Mouse (Mus musculus): Measurements from ENCODE around the gene Fis1. TPM values are rescaled to one million over a fixed set of nuclear protein-coding genes. Genes with fewer than 3 reads are reported as not detected.

The Fis1 gene
- total RNA-seq (2017) = 101 and 120 TPM in 2 replicates

DNA sequence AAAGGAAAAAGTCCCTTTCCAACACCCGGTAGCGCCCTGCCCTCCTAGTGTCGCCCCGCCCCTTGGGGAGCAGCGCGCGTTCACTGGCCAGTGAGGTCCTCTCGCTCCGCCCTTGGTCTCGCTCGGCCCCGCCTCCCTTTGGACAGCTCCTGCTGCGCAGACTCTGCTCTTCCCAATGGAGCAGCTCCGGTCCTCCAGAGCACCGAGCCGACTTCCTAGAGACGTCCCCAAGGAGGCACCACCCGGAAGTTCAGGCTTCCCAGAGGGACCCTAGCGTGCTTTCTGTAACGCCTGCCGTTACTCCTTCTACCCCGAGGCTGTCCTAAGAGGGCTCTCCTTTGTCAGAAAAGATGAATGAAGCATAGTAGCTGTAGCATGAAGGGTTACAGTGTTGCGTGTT is at the start of gene Fis1:
TSS of gene Fis1 (plus strand) at position 261 of the 400 bp plus-strand sequence.
- ATAC-seq (replicated peaks; ENCODE audit: low read depth, poor library complexity, severe bottlenecking) = peak; percentile 98

DNA sequence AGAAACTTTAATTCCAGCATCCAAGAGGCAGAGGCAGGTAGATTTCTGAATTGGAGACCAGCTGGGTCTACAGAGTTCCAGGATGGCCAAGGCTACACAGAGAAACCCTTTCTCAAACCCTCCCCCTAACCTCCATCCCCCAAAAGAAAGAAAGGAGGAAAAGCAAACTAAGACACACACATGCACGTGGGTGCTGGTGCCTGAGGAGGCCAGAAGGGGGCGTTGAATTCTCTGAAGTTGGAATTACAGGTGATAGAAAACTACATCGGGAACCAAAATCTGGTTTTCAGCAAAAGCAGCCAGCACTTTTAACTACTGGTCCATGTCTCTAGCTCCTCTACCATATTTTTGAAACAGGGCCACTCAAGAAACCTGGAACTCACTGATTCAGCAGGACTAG is 48.5 kb upstream of the Fis1 start:
- no peak for ATAC-seq (replicated peaks; ENCODE audit: low read depth, poor library complexity, severe bottlenecking)

DNA sequence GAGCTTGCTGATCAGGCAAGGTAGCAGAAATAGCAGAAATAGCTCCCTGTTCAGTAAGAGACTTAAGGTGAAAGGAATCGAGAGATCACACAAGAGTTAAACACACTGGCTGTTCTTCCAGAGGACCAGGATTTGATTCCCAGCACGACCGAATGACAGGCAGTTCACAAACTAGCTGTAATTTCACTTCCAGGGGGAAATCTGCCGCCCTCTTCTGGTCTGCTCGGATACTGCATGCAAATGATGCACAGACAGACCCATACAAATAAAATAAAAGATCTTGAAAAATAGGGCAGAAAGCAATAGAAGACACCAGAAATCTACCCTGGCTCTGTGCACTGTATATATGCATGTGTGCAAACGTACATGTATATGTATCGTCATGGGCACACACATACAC is 47.4 kb upstream of the Fis1 start:
- ATAC-seq (replicated peaks; ENCODE audit: low read depth, poor library complexity, severe bottlenecking) = no peak

- no peak for ATAC-seq (replicated peaks; ENCODE audit: low read depth, poor library complexity, severe bottlenecking)
These were observed 45.5 kb upstream of the Fis1 start for GRCm38 (mm10) chr5:136907587-136907986.

- peak; percentile 96 for ATAC-seq (replicated peaks; ENCODE audit: low read depth, poor library complexity, severe bottlenecking)
These were observed 44.9 kb upstream of the Fis1 start, which contains the start of gene Ift22 for GRCm38 (mm10) chr5:136907991-136908857. Ift22 (plus strand) TSS chr5:136908150.

DNA sequence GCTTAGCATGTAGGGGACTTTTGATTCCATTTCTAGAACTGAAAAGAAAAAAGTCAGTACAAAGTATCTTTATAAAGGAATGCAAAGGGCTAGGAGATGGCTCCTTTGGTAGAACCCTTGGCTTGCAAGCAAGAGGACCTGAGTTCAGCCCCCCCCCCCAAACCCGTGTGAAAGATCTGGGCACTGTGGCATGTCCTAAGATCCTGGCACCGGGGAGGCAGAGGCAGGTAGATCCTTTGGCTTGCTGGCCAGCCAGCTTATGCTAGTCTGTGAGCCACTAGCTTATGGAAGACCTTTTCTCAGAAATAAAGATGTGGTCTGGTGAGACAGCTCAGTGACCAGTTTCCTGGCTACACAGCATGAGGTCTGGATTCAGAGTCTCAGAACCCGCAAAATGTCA is 38.9 kb upstream of the Fis1 start:
- no peak for ATAC-seq (replicated peaks; ENCODE audit: low read depth, poor library complexity, severe bottlenecking)

GRCm38 (mm10) chr5:136917613-136918242 is 35.3 kb upstream of the Fis1 start:
- ATAC-seq (replicated peaks; ENCODE audit: low read depth, poor library complexity, severe bottlenecking) = no peak

- peak; percentile 96 for ATAC-seq (replicated peaks; ENCODE audit: low read depth, poor library complexity, severe bottlenecking)
These were observed 34.2 kb upstream of the Fis1 start for GRCm38 (mm10) chr5:136918655-136919472.

DNA sequence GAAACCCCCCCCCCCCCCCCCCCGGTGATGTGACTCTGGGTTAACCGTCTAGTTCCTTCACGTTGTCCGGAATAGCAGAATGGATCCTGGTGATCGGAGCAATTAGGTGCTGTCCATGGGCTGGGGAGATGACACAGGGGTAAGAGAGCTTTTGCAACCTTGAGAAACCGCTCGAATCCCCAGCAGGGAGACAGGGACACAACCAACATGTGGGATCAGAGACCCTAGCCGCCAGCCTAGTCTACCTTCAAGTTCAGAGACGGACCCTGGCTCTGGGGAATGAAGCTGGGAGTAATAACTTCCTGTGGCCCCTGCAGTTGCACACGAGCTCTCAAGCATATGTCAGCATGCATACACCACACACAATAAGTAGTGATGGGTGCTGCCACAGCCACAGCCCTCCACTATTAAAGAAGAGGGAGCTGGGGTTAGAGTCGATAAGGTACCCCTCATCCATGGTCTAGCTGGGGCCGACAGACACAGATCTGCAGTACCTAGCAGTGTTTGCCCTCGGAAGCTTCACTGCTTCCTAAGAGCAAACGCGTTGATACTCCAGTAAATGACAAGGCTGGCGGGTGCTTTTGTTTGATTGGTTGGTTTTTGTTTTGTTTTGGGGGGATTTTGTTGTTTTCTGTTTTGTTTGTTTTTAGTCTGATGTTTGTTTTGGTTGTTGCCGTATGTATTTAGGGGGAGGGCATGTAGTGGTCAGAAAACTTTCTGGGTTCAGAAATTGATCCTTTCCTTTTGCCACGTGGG is 33.4 kb upstream of the Fis1 start:
- ATAC-seq (replicated peaks; ENCODE audit: low read depth, poor library complexity, severe bottlenecking) = 0 out of 2 replicates have a peak, but pooled peaks have one; percentile 19

GRCm38 (mm10) chr5:136922830-136923229 is 30.2 kb upstream of the Fis1 start:
- ATAC-seq (replicated peaks; ENCODE audit: low read depth, poor library complexity, severe bottlenecking) = no peak

- no peak for ATAC-seq (replicated peaks; ENCODE audit: low read depth, poor library complexity, severe bottlenecking)
These were observed 29.2 kb upstream of the Fis1 start for GRCm38 (mm10) chr5:136923751-136924478.

- peak; percentile 95 for ATAC-seq (replicated peaks; ENCODE audit: low read depth, poor library complexity, severe bottlenecking)
These were observed 24.0 kb upstream of the Fis1 start for GRCm38 (mm10) chr5:136929073-136929472.

DNA sequence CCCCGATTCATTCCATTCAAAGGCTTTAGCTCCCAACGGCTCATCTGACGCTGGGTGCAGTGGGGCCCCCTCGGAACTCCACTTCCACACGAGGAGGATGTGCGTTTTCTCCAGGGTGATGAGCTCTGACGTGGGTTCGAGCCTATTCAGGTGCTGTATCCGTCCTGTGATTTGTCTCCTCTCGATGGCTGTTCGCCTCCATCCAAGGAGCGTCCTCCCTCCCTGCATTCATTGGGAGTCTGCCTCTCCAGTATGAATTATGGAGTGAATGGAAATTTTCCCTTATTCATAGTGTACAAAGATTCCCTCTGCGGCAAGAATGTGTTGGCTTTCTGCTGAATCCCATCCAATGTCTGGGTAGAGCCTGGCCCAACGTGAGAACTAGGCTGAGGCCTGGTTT is 21.2 kb upstream of the Fis1 start:
- no peak for ATAC-seq (replicated peaks; ENCODE audit: low read depth, poor library complexity, severe bottlenecking)

GRCm38 (mm10) chr5:136932956-136933355 is 20.1 kb upstream of the Fis1 start:
- ATAC-seq (replicated peaks; ENCODE audit: low read depth, poor library complexity, severe bottlenecking) = no peak

DNA sequence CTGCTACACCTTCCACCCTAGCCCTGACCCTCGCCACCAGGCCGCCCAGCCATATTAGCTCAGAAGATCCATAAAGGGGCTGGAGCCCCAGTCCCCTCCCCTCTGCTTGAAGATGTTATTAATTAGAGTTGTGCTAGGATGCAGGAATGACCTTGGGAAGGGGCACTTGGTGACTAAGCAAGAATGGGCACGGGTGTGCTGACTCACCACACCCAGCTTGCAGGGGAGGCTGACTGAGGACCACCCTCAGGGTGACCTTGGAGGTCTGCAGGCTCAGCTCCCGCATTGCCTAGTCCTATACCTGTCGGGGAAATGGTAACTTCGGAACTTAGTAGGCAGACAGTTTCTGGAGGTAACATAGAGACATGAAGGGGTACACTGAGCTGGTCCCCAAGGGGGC is 19.1 kb upstream of the Fis1 start:
- ATAC-seq (replicated peaks; ENCODE audit: low read depth, poor library complexity, severe bottlenecking) = no peak

DNA sequence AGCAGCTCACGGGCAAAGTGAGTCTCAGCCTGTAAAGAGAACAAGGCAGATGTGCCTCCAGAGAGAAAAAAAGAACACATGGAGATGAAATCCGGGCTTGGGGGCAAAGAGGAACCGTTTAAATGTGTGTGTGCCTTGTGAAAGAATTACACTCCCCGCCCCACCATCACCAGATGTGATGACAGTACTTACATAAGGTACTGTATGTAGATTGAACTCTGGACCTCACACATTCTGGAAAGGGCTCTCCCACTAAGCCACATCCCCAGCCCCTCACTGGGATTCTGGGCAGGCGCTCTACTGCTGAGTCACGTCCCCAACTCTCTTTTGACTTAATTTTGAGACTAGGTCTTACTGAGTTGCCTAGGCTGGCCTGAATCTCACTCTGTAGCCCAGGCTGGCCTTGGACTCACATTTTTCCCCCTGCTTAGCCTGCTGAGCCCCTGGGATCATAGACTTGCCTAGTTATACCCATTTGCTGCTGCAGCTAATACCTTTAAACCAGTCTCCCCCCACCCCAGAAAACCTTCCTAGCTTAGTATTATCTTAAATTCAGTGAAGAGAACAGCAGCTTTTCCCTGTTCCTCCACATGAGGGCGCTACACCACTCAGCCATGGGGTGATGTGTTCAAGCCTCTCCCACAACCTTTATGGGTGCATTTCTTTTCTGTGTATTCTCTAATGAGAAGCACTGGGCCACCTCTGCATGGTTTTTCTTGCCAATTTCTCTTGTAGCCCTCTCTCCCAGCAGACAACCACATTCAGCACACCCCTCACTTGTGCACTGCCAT is 17.0 kb upstream of the Fis1 start:
- ATAC-seq (replicated peaks; ENCODE audit: low read depth, poor library complexity, severe bottlenecking) = 0 out of 2 replicates have a peak, but pooled peaks have one; percentile 32

DNA sequence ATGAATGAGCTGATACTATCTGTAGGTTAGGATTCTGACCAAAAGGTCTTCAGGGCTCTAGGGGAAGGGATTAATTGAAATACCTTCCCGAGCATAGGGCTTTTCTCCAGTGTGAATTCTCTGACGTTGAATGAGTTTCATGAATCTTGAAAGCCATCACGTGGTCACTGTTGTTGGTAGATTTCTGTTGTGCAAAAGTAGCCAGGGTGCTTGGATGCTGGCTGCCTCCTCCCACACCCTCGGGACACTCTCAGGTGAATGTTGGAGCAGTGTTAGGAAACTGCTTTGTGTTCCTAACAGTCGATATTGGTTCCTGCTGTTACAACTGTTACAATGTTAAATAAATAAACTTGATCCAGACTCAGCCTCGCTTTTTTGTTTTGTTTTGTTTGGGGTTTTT is 16.3 kb upstream of the Fis1 start:
- no peak for ATAC-seq (replicated peaks; ENCODE audit: low read depth, poor library complexity, severe bottlenecking)

- no peak for ATAC-seq (replicated peaks; ENCODE audit: low read depth, poor library complexity, severe bottlenecking)
These were observed 15.5 kb upstream of the Fis1 start for GRCm38 (mm10) chr5:136937621-136938020.
